Mouse (Mus musculus): ENCODE data around the gene Fxyd1. TPM values are rescaled to one million over a fixed set of nuclear protein-coding genes. Genes with fewer than 3 reads are reported as not detected.

Gene Fxyd1
- polyA plus RNA-seq, 1 experiment from 2014 or later: 71.9 TPM

GRCm38 (mm10) chr7:31094774-31095501 is 37.9 kb upstream of the Fxyd1 start:
- Histone ChIP-seq H3K9me3 (ENCODE audit: control insufficient read depth, low read length) (no peaks in the 10 kb centered on the region), H3K4me2 (ENCODE audit: low read depth, low read length) (no peak overlapping the region), H3K27me3 (replicated peaks; ENCODE audit: control insufficient read depth, insufficient read depth, low read length) (no peaks in the 10 kb centered on the region), H3K9ac (ENCODE audit: low read depth, low read length) (no peak overlapping the region), H3K36me3 (ENCODE audit: control insufficient read depth, insufficient read depth, low read length) (no peaks in the 10 kb centered on the region), H3K27ac (ENCODE audit: low read length) (no peak overlapping the region), H3K4me3 (ENCODE audit: low read length) (no peak overlapping the region), H3K4me1 (ENCODE audit: control insufficient read depth, insufficient read depth, low read length) (no peaks in the 10 kb centered on the region)
- WGBS: 23% methylated on average over 12 of the region's 12 CpGs
- ATAC-seq: no peak

GRCm38 (mm10) chr7:31089721-31090120 is 32.7 kb upstream of the Fxyd1 start:
- 79% methylated on average over 2 of the region's 2 CpGs for WGBS
- H3K4me1 ChIP-seq (ENCODE audit: control insufficient read depth, insufficient read depth, low read length): no peaks in the 10 kb centered on the region

GRCm38 (mm10) chr7:31088206-31088605 is 31.2 kb upstream of the Fxyd1 start:
- Histone ChIP-seq H3K36me3 (ENCODE audit: control insufficient read depth, insufficient read depth, low read length) (no peaks in the 10 kb centered on the region), H3K4me1 (ENCODE audit: control insufficient read depth, insufficient read depth, low read length) (no peaks in the 10 kb centered on the region), H3K4me2 (ENCODE audit: low read depth, low read length) (no peak overlapping the region), H3K4me3 (ENCODE audit: low read length) (no peak overlapping the region), H3K9ac (ENCODE audit: low read depth, low read length) (no peak overlapping the region), H3K27me3 (replicated peaks; ENCODE audit: control insufficient read depth, insufficient read depth, low read length) (no peaks in the 10 kb centered on the region), H3K27ac (ENCODE audit: low read length) (no peak overlapping the region), H3K9me3 (ENCODE audit: control insufficient read depth, low read length) (no peaks in the 10 kb centered on the region)
- ATAC-seq: no peak
- 76% methylated on average over 3 of the region's 3 CpGs for WGBS

More at GRCm38 (mm10) chr7:31089721-31090120, 32.7 kb upstream of the Fxyd1 start:
- ATAC-seq: no peak
- Histone ChIP-seq H3K27me3 (replicated peaks; ENCODE audit: control insufficient read depth, insufficient read depth, low read length) (no peaks in the 10 kb centered on the region), H3K36me3 (ENCODE audit: control insufficient read depth, insufficient read depth, low read length) (no peaks in the 10 kb centered on the region), H3K27ac (ENCODE audit: low read length) (no peak overlapping the region), H3K9ac (ENCODE audit: low read depth, low read length) (no peak overlapping the region), H3K9me3 (ENCODE audit: control insufficient read depth, low read length) (no peaks in the 10 kb centered on the region), H3K4me2 (ENCODE audit: low read depth, low read length) (no peak overlapping the region), H3K4me3 (ENCODE audit: low read length) (no peak overlapping the region)

- no peaks in the 10 kb centered on the region for H3K36me3 ChIP-seq (ENCODE audit: control insufficient read depth, insufficient read depth, low read length)
- WGBS: 76% methylated on average over 2 of the region's 2 CpGs
- H3K4me2 ChIP-seq (ENCODE audit: low read depth, low read length): no peak overlapping the region
- no peak overlapping the region for H3K9ac ChIP-seq (ENCODE audit: low read depth, low read length)
- ATAC-seq: no peak
- no peaks in the 10 kb centered on the region for H3K9me3 ChIP-seq (ENCODE audit: control insufficient read depth, low read length)
- no peak overlapping the region for H3K27ac ChIP-seq (ENCODE audit: low read length)
- 0 out of 2 replicates have a peak, but pooled peaks cover 3% of the 10 kb centered on the region for H3K4me1 ChIP-seq (ENCODE audit: control insufficient read depth, insufficient read depth, low read length)
- no peaks in the 10 kb centered on the region for H3K27me3 ChIP-seq (replicated peaks; ENCODE audit: control insufficient read depth, insufficient read depth, low read length)
- H3K4me3 ChIP-seq (ENCODE audit: low read length): no peak overlapping the region
Measured at GRCm38 (mm10) chr7:31087262-31087661, 30.3 kb upstream of the Fxyd1 start.

- 87% methylated on average over 9 of the region's 9 CpGs for WGBS
- H3K27me3 ChIP-seq (replicated peaks; ENCODE audit: control insufficient read depth, insufficient read depth, low read length): no peaks in the 10 kb centered on the region
- H3K36me3 ChIP-seq (ENCODE audit: control insufficient read depth, insufficient read depth, low read length): no peaks in the 10 kb centered on the region
- no peak overlapping the region for H3K9ac ChIP-seq (ENCODE audit: low read depth, low read length)
- ATAC-seq: no peak
- no peak overlapping the region for H3K27ac ChIP-seq (ENCODE audit: low read length)
- H3K9me3 ChIP-seq (ENCODE audit: control insufficient read depth, low read length): no peaks in the 10 kb centered on the region
- no peak overlapping the region for H3K4me2 ChIP-seq (ENCODE audit: low read depth, low read length)
- no peak overlapping the region for H3K4me3 ChIP-seq (ENCODE audit: low read length)
- H3K4me1 ChIP-seq (ENCODE audit: control insufficient read depth, insufficient read depth, low read length): 0 out of 2 replicates have a peak, but pooled peaks cover 3% of the 10 kb centered on the region
Measured at GRCm38 (mm10) chr7:31086175-31086755, 29.3 kb upstream of the Fxyd1 start.

- 49% methylated on average over 3 of the region's 3 CpGs for WGBS
Measured at GRCm38 (mm10) chr7:31085171-31085570, 28.2 kb upstream of the Fxyd1 start.

GRCm38 (mm10) chr7:31084140-31084539 is 27.1 kb upstream of the Fxyd1 start:
- Histone ChIP-seq H3K9me3 (ENCODE audit: control insufficient read depth, low read length) (no peaks in the 10 kb centered on the region), H3K36me3 (ENCODE audit: control insufficient read depth, insufficient read depth, low read length) (no peaks in the 10 kb centered on the region), H3K4me1 (ENCODE audit: control insufficient read depth, insufficient read depth, low read length) (0 out of 2 replicates have a peak, but pooled peaks cover 3% of the 10 kb centered on the region), H3K9ac (ENCODE audit: low read depth, low read length) (no peak overlapping the region), H3K4me3 (ENCODE audit: low read length) (no peak overlapping the region), H3K27ac (ENCODE audit: low read length) (no peak overlapping the region; the same call in 1 of the 2 replicates), H3K4me2 (ENCODE audit: low read depth, low read length) (no peak overlapping the region), H3K27me3 (replicated peaks; ENCODE audit: control insufficient read depth, insufficient read depth, low read length) (no peaks in the 10 kb centered on the region)
- ATAC-seq: 0 out of 2 replicates have a peak, but pooled peaks have one; percentile 45
- WGBS: 39% methylated on average over 9 of the region's 9 CpGs

More at GRCm38 (mm10) chr7:31085171-31085570, 28.2 kb upstream of the Fxyd1 start:
- 0 out of 2 replicates have a peak, but pooled peaks cover 3% of the 10 kb centered on the region for H3K4me1 ChIP-seq (ENCODE audit: control insufficient read depth, insufficient read depth, low read length)
- peak; percentile 54 for ATAC-seq
- H3K27me3 ChIP-seq (replicated peaks; ENCODE audit: control insufficient read depth, insufficient read depth, low read length): no peaks in the 10 kb centered on the region
- H3K36me3 ChIP-seq (ENCODE audit: control insufficient read depth, insufficient read depth, low read length): no peaks in the 10 kb centered on the region
- no peak overlapping the region for H3K4me3 ChIP-seq (ENCODE audit: low read length)
- H3K4me2 ChIP-seq (ENCODE audit: low read depth, low read length): no peak overlapping the region
- H3K9me3 ChIP-seq (ENCODE audit: control insufficient read depth, low read length): no peaks in the 10 kb centered on the region
- no peak overlapping the region for H3K9ac ChIP-seq (ENCODE audit: low read depth, low read length)
- 0 out of 2 replicates have a peak overlapping the region, but pooled peaks have one; percentile 2 for H3K27ac ChIP-seq (ENCODE audit: low read length)

GRCm38 (mm10) chr7:31082831-31083588 is 26.0 kb upstream of the Fxyd1 start:
- ATAC-seq: peak; percentile 21; the same call in 1 of the 2 replicates
- Histone ChIP-seq H3K9me3 (ENCODE audit: control insufficient read depth, low read length) (no peaks in the 10 kb centered on the region), H3K27ac (ENCODE audit: low read length) (no peak overlapping the region; the same call in 1 of the 2 replicates), H3K4me1 (ENCODE audit: control insufficient read depth, insufficient read depth, low read length) (0 out of 2 replicates have a peak, but pooled peaks cover 3% of the 10 kb centered on the region), H3K4me2 (ENCODE audit: low read depth, low read length) (no peak overlapping the region), H3K36me3 (ENCODE audit: control insufficient read depth, insufficient read depth, low read length) (no peaks in the 10 kb centered on the region), H3K9ac (ENCODE audit: low read depth, low read length) (no peak overlapping the region), H3K27me3 (replicated peaks; ENCODE audit: control insufficient read depth, insufficient read depth, low read length) (no peaks in the 10 kb centered on the region), H3K4me3 (ENCODE audit: low read length) (no peak overlapping the region)
- 62% methylated on average over 14 of the region's 14 CpGs for WGBS

GRCm38 (mm10) chr7:31082106-31082505 is 25.1 kb upstream of the Fxyd1 start:
- no peak overlapping the region for H3K4me2 ChIP-seq (ENCODE audit: low read depth, low read length)
- no peak for ATAC-seq
- no peaks in the 10 kb centered on the region for H3K27me3 ChIP-seq (replicated peaks; ENCODE audit: control insufficient read depth, insufficient read depth, low read length)
- no peaks in the 10 kb centered on the region for H3K36me3 ChIP-seq (ENCODE audit: control insufficient read depth, insufficient read depth, low read length)
- H3K4me1 ChIP-seq (ENCODE audit: control insufficient read depth, insufficient read depth, low read length): 0 out of 2 replicates have a peak, but pooled peaks cover 3% of the 10 kb centered on the region
- H3K9me3 ChIP-seq (ENCODE audit: control insufficient read depth, low read length): no peaks in the 10 kb centered on the region
- H3K4me3 ChIP-seq (ENCODE audit: low read length): no peak overlapping the region
- H3K27ac ChIP-seq (ENCODE audit: low read length): no peak overlapping the region
- no peak overlapping the region for H3K9ac ChIP-seq (ENCODE audit: low read depth, low read length)
